Mouse (Mus musculus) lung, postnatal 0 days (tissue): ENCODE data around the gene Exoc6b. TPM values are rescaled to one million over a fixed set of nuclear protein-coding genes. Genes with fewer than 3 reads are reported as not detected.
"Not testable (repeated sequence)": the region's sequence is repeated elsewhere in the genome, so short reads cannot be mapped to it uniquely, and the experiment has no call there.

ENCODE experiments used
- ATAC-seq: fragments of 200-750 bp; cut with Nextera tagmentation; 2 replicates; pipeline ENCODE4 v1.8.0; 2017; ENCODE audit warnings: moderate library complexity
- DNase-seq: peaks from one replicate; pipeline ENCODE4 v3.0.0-alpha.2; 2016; ENCODE audit warnings: low spot score
- H3K27ac ChIP-seq: fragments of 300-500 bp; sonication (generic); 2 replicates; pipeline ENCODE4 v1.5.1; 2014; ENCODE audit warnings: antibody characterized with exemption, mild to moderate bottlenecking, low read length, mixed read lengths
- H3K27me3 ChIP-seq: fragments of 300-500 bp; sonication (generic); replicated peaks from 2 replicates; pipeline ENCODE4 v1.6.1; 2014; ENCODE audit warnings: low read length, mixed read lengths; ENCODE audit not compliant: insufficient read depth
- H3K36me3 ChIP-seq: fragments of 300-500 bp; sonication (generic); 2 replicates; pipeline ENCODE4 v1.6.1; 2014; ENCODE audit warnings: low read length, mixed read lengths; ENCODE audit not compliant: insufficient read depth
- H3K4me1 ChIP-seq: fragments of 300-500 bp; sonication (generic); 2 replicates; pipeline ENCODE4 v1.6.1; 2014; ENCODE audit warnings: antibody characterized with exemption, low read depth, low read length, mixed read lengths; ENCODE audit not compliant: insufficient read depth
- H3K4me2 ChIP-seq: fragments of 300-500 bp; sonication (generic); replicated peaks from 2 replicates; pipeline ENCODE4 v1.6.1; 2014; ENCODE audit warnings: low read depth, mild to moderate bottlenecking, low read length, moderate library complexity, mixed read lengths
- H3K4me3 ChIP-seq: fragments of 300-500 bp; sonication (generic); 2 replicates; pipeline ENCODE4 v1.5.1; 2014; ENCODE audit warnings: low read depth, low read length
- H3K9ac ChIP-seq: fragments of 300-500 bp; sonication (generic); replicated peaks from 2 replicates; pipeline ENCODE4 v1.6.1; 2014; ENCODE audit warnings: low read depth, mild to moderate bottlenecking
- H3K9me3 ChIP-seq: fragments of 300-500 bp; sonication (generic); 2 replicates; pipeline ENCODE4 v1.6.1; 2016; ENCODE audit warnings: low read length, mixed read lengths
- CTCF ChIP-seq: IDR thresholded peaks from 2 replicates; pipeline ENCODE4 v1.5.1; 2016; ENCODE audit warnings: antibody characterized with exemption, mild to moderate bottlenecking
- EP300 ChIP-seq: IDR thresholded peaks from 2 replicates; pipeline ENCODE4 v1.6.1; 2016; ENCODE audit warnings: antibody characterized with exemption, mild to moderate bottlenecking, control low read depth
- WGBS: fragments of 180-500 bp; shearing (Covaris S2); extraction: QIAGEN DNeasy Blood & Tissue Kit; methylation state at CpG from one replicate; pipeline ENCODE4 v1.1.7; 2014; 5-methylcytosine and 5-hydroxymethylcytosine counted together
- polyA plus RNA-seq: library from polyadenylated mRNA; unstranded; fragments of >200 nt; fragmentation: Nextera tagmentation; extraction: Ambion mirVana; gene quantifications from 2 replicates; pipeline ENCODE4 v1.2.1, GENCODE M21; 2015

Exoc6b gene
- 14.8 and 16.1 TPM in 2 replicates for polyA plus RNA-seq

DNA sequence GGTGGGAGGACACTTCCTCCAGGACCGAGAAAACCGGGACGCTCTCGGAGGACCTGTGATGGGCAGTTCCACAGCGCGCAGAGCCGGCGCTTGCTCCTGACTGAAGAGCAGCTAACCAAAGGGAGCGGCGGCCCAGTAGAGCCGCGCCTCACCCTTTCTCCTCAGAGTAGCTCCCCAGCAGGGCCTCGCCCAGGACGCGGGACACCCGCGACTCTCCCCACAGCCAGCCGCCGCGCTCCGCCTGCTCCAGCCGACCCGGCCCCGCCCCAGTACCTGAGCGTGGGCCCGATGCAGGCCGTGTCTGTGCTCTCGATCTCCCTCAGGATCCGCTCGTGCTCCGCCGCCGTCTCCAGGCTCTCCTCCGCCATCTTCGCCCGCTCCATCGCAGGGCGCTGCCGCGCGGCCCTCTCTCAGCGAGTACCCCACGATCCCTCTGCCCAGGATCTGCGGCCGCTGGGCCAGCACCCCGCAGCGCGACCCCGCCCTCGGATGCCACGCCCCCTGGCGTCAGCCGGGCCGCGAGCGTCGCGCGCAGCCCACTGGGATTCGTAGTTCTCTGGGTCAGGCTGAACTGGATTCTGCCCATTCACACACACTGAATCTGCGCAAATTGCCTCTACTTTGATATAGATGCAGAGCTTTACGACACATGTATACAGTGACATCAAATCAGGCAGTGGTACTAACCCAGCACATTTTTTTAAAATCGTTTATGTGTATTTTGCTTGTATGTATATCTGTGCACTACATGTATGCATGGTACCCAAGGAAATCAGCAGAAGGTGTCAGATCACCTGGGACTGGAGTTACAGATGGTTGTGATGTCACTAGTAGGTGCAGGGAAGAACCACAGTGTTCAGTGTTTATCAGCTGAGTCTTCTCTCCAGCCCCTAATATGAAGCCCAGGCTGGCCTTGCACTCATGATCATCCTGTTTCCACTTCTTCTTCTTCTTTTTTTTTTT, at the start of gene Exoc6b:
Gene Exoc6b, minus strand, starts transcription at position 491 of the 963 bp plus-strand sequence.
- no peaks in the 10 kb centered on the region for H3K9me3 ChIP-seq
- no peaks in the 10 kb centered on the region for H3K27me3 ChIP-seq
- H3K36me3 ChIP-seq: no peaks in the 10 kb centered on the region
- H3K4me2 ChIP-seq: peak within 1 kb of the TSS; percentile 91
- ATAC-seq (peak; percentile 96), DNase-seq (peak; percentile 87)
- H3K9ac ChIP-seq: peak within 1 kb of the TSS; percentile 77
- H3K4me1 ChIP-seq: peaks cover 9% of the 10 kb centered on the region; the same call in 1 of the 2 replicates
- peak within 1 kb of the TSS; percentile 84 for H3K4me3 ChIP-seq
- WGBS: 3% methylated on average over 57 of the region's 63 CpGs
- no peak for TF ChIP-seq EP300
- TF ChIP-seq CTCF: peak; percentile 54
- peak within 1 kb of the TSS; percentile 81 for H3K27ac ChIP-seq

- peak; percentile 83 for DNase-seq
- WGBS: 24% methylated on average over 8 of the region's 11 CpGs
- H3K27ac ChIP-seq: not testable (repeated sequence)
These were observed 48.5 kb upstream of the Exoc6b start for GRCm38 (mm10) chr6:85117545-85118511.

GRCm38 (mm10) chr6:85105033-85105615, 35.8 kb upstream of the Exoc6b start:
- Histone ChIP-seq H3K4me3 (no peak overlapping the region), H3K27me3 (no peaks in the 10 kb centered on the region), H3K4me1 (peaks cover 2% of the 10 kb centered on the region; the same call in 1 of the 2 replicates), H3K36me3 (no peaks in the 10 kb centered on the region), H3K9me3 (no peaks in the 10 kb centered on the region), H3K9ac (no peak overlapping the region), H3K27ac (no peak overlapping the region), H3K4me2 (no peak overlapping the region)
- 80% methylated on average over 10 of the region's 10 CpGs for WGBS
- DNase-seq (no peak), ATAC-seq (no peak)
- TF ChIP-seq EP300 (no peak), CTCF (no peak)

More at GRCm38 (mm10) chr6:85117545-85118511, 48.5 kb upstream of the Exoc6b start:
- H3K4me2 ChIP-seq, H3K4me3 ChIP-seq, H3K4me1 ChIP-seq, H3K9me3 ChIP-seq, H3K9ac ChIP-seq, H3K27me3 ChIP-seq, H3K36me3 ChIP-seq: not testable (repeated sequence)
- ATAC-seq: peak; percentile 81
- peak; percentile 82 for TF ChIP-seq CTCF

DNA sequence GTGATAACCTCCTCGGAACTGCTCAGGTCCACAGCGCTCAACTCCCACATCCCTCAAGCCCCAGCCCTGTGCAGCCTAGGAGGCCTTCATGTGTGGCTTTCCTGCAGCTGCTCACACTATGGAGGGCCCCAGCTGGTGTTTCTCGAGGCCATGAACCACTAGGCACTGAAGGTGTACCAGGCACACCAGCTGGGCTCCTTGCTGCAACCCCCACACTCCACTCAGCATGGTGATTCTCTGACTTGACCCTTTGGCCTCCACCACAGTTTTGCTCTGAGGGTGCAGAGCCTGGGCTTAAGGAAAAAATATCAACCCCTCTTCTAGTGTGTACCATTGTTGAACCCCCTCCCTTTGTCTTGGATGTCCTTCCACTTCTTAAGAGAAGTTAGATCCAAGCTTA, 34.0 kb upstream of the Exoc6b start:
- H3K27me3 ChIP-seq: no peaks in the 10 kb centered on the region
- TF ChIP-seq CTCF: no peak
- no peak for TF ChIP-seq EP300
- 76% methylated on average over 3 of the region's 3 CpGs for WGBS
- H3K4me1 ChIP-seq: peaks cover 3% of the 10 kb centered on the region; the same call in 1 of the 2 replicates
- H3K4me3 ChIP-seq: no peak overlapping the region
- no peak overlapping the region for H3K4me2 ChIP-seq
- H3K9me3 ChIP-seq: no peaks in the 10 kb centered on the region
- DNase-seq: no peak
- no peak overlapping the region for H3K27ac ChIP-seq
- H3K36me3 ChIP-seq: no peaks in the 10 kb centered on the region
- ATAC-seq: no peak
- no peak overlapping the region for H3K9ac ChIP-seq

GRCm38 (mm10) chr6:85096441-85096840, 27.1 kb upstream of the Exoc6b start:
- Histone ChIP-seq H3K36me3 (no peaks in the 10 kb centered on the region), H3K9me3 (no peaks in the 10 kb centered on the region), H3K4me1 (peaks cover 7% of the 10 kb centered on the region; the same call in 1 of the 2 replicates), H3K9ac (no peak overlapping the region), H3K27me3 (no peaks in the 10 kb centered on the region), H3K4me2 (no peak overlapping the region), H3K4me3 (no peak overlapping the region), H3K27ac (no peak overlapping the region)
- TF ChIP-seq CTCF (no peak), EP300 (no peak)
- 25% methylated on average over 2 of the region's 2 CpGs for WGBS
- DNase-seq (no peak), ATAC-seq (no peak)
